Mouse (Mus musculus) forebrain, embryonic 16.5 days (tissue): ENCODE data around the gene 4933430I17Rik. TPM values are rescaled to one million over a fixed set of nuclear protein-coding genes. Genes with fewer than 3 reads are reported as not detected.

Experiments
- ATAC-seq: fragments of 200-750 bp; cut with Nextera tagmentation; 2 replicates; pipeline ENCODE4 v1.8.0; 2017; ENCODE audit warnings: mild to moderate bottlenecking, moderate library complexity
- H3K27ac ChIP-seq: fragments of 300-500 bp; sonication (generic); 2 replicates; pipeline ENCODE4 v1.5.1; 2014; ENCODE audit warnings: low read length, control low read depth
- H3K27me3 ChIP-seq: fragments of 300-500 bp; sonication (generic); replicated peaks from 2 replicates; pipeline ENCODE4 v1.6.1; 2014; ENCODE audit warnings: low read length; ENCODE audit not compliant: control insufficient read depth, insufficient read depth
- H3K36me3 ChIP-seq: fragments of 300-500 bp; sonication (generic); 2 replicates; pipeline ENCODE4 v1.6.1; 2014; ENCODE audit not compliant: control insufficient read depth, insufficient read depth
- H3K4me1 ChIP-seq: fragments of 300-500 bp; sonication (generic); replicated peaks from 2 replicates; pipeline ENCODE4 v1.6.1; 2014; ENCODE audit warnings: low read length; ENCODE audit not compliant: control insufficient read depth, insufficient read depth
- H3K4me2 ChIP-seq: fragments of 300-500 bp; sonication (generic); 2 replicates; pipeline ENCODE4 v1.6.1; 2014; ENCODE audit warnings: mild to moderate bottlenecking, low read length, control low read depth
- H3K4me3 ChIP-seq: fragments of 300-500 bp; sonication (generic); replicated peaks from 2 replicates; pipeline ENCODE4 v1.5.1; 2014; ENCODE audit warnings: mild to moderate bottlenecking, low read length, control low read depth
- H3K9ac ChIP-seq: fragments of 300-500 bp; sonication (generic); replicated peaks from 2 replicates; pipeline ENCODE4 v1.6.1; 2014; ENCODE audit warnings: low read depth, low read length, control low read depth
- H3K9me3 ChIP-seq: fragments of 300-500 bp; sonication (generic); 2 replicates; pipeline ENCODE4 v1.6.1; 2016; ENCODE audit warnings: low read length; ENCODE audit not compliant: control insufficient read depth
- WGBS: fragments of 180-500 bp; shearing (Covaris S2); extraction: QIAGEN DNeasy Blood & Tissue Kit; methylation state at CpG from one replicate; pipeline ENCODE4 v1.1.7; 2014; 5-methylcytosine and 5-hydroxymethylcytosine counted together
- polyA plus RNA-seq: library from polyadenylated mRNA; unstranded; fragments of >200 nt; fragmentation: Nextera tagmentation; extraction: Ambion mirVana; gene quantifications from 2 replicates; pipeline ENCODE4 v1.2.1, GENCODE M21; 2015

The 4933430I17Rik gene
- polyA plus RNA-seq, 1 experiment from 2014 or later: 0.61 TPM

GRCm38 (mm10) chr4:62486162-62486696 is 38.9 kb upstream of the 4933430I17Rik start:
- Histone ChIP-seq H3K9me3 (no peaks in the 10 kb centered on the region), H3K4me3 (no peak overlapping the region), H3K9ac (no peak overlapping the region), H3K27ac (no peak overlapping the region), H3K36me3 (no peaks in the 10 kb centered on the region), H3K4me2 (no peak overlapping the region), H3K27me3 (no peaks in the 10 kb centered on the region), H3K4me1 (no peaks in the 10 kb centered on the region)
- 92% methylated on average over 15 of the region's 15 CpGs for WGBS
- no peak for ATAC-seq

DNA sequence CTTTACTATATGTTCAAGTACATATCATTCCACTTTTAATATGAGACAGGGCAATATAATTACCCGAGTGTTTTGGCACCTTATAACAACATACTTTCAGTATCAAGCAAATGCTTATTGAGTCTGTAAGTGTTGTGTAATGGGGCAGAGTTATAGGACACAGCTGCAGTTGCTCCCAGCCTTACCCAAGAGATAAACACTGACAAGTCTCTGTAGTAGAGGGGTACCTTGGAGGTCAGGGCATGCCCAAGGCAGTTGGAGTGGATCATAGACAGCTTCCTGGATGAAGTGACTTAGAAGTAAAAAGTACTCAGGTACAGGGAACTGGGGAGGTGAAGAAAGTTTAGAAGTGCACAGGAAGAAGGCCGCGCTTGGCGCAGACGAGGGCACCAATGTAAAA is 38.0 kb upstream of the 4933430I17Rik start:
- 92% methylated on average over 5 of the region's 5 CpGs for WGBS
- H3K9ac ChIP-seq: no peak overlapping the region
- no peak overlapping the region for H3K4me3 ChIP-seq
- no peaks in the 10 kb centered on the region for H3K9me3 ChIP-seq
- H3K4me2 ChIP-seq: no peak overlapping the region
- H3K27me3 ChIP-seq: no peaks in the 10 kb centered on the region
- H3K36me3 ChIP-seq: no peaks in the 10 kb centered on the region
- H3K4me1 ChIP-seq: no peaks in the 10 kb centered on the region
- H3K27ac ChIP-seq: no peak overlapping the region
- ATAC-seq: no peak

DNA sequence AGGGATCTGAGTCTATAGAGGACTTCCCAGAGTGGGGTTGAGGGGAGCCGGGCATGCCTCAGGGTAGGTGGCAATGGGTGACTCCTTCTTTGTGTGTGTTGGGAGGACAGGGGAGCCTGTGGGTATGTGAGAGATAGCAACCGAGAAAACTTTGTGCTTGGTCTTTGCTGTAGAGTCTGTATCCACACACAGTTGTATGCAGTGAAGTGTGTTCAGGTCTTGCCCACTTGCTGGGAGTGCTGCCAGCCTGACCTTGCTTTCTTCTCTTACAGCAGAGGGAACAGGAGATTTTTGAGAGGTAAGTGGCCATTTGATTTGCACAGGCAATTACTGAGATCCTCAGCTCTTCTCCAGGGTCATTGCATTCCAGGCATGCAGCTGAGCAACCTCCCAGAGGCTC is 37.3 kb upstream of the 4933430I17Rik start:
- no peaks in the 10 kb centered on the region for H3K4me1 ChIP-seq
- H3K4me3 ChIP-seq: no peak overlapping the region
- no peak for ATAC-seq
- H3K27ac ChIP-seq: no peak overlapping the region
- H3K9ac ChIP-seq: no peak overlapping the region
- H3K9me3 ChIP-seq: no peaks in the 10 kb centered on the region
- no peaks in the 10 kb centered on the region for H3K27me3 ChIP-seq
- no peak overlapping the region for H3K4me2 ChIP-seq
- H3K36me3 ChIP-seq: no peaks in the 10 kb centered on the region
- WGBS: 100% methylated on average over 2 of the region's 2 CpGs

DNA sequence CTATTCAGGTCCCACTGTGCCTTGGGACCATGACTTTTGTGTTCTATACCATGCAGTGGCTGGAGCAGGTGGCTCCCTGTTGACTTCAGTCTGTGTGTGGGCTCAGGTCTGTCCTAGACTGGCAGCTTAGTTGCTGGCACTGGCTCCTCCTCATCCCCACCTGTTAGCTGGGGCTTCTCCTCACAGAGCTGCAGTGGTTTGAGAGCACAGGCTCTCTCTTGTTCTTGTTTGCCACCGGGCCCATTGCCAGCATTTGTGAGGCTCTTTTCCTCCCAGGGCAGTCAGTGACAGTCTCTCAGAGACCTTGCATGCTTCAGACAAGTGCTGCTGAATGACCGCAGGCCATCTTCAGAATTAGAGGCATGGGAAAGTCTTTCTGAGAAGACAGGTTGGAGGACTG is 32.5 kb upstream of the 4933430I17Rik start:
- WGBS: 84% methylated on average over 2 of the region's 2 CpGs
- no peak for ATAC-seq
- no peak overlapping the region for H3K4me2 ChIP-seq

GRCm38 (mm10) chr4:62494230-62494629 is 30.9 kb upstream of the 4933430I17Rik start:
- ATAC-seq: no peak
- no peak overlapping the region for H3K4me3 ChIP-seq
- H3K27me3 ChIP-seq: no peaks in the 10 kb centered on the region
- WGBS: 66% methylated on average over 9 of the region's 9 CpGs
- no peaks in the 10 kb centered on the region for H3K9me3 ChIP-seq
- H3K27ac ChIP-seq: no peak overlapping the region
- H3K4me1 ChIP-seq: no peaks in the 10 kb centered on the region
- no peak overlapping the region for H3K9ac ChIP-seq
- no peak overlapping the region for H3K4me2 ChIP-seq
- 0 out of 2 replicates have a peak, but pooled peaks cover 3% of the 10 kb centered on the region for H3K36me3 ChIP-seq

More for the DNA sequence above, 32.5 kb upstream of the 4933430I17Rik start:
- H3K27me3 ChIP-seq: no peaks in the 10 kb centered on the region
- no peaks in the 10 kb centered on the region for H3K9me3 ChIP-seq
- H3K36me3 ChIP-seq: no peaks in the 10 kb centered on the region
- H3K4me3 ChIP-seq: no peak overlapping the region
- no peaks in the 10 kb centered on the region for H3K4me1 ChIP-seq
- H3K9ac ChIP-seq: no peak overlapping the region
- no peak overlapping the region for H3K27ac ChIP-seq

- Histone ChIP-seq H3K36me3 (0 out of 2 replicates have a peak, but pooled peaks cover 3% of the 10 kb centered on the region), H3K27ac (no peak overlapping the region), H3K4me2 (no peak overlapping the region), H3K9me3 (no peaks in the 10 kb centered on the region), H3K4me1 (no peaks in the 10 kb centered on the region), H3K4me3 (no peak overlapping the region), H3K27me3 (no peaks in the 10 kb centered on the region), H3K9ac (no peak overlapping the region)
- ATAC-seq: no peak
- 80% methylated on average over 8 of the region's 8 CpGs for WGBS
Observed at GRCm38 (mm10) chr4:62495946-62496345, 29.2 kb upstream of the 4933430I17Rik start.

DNA sequence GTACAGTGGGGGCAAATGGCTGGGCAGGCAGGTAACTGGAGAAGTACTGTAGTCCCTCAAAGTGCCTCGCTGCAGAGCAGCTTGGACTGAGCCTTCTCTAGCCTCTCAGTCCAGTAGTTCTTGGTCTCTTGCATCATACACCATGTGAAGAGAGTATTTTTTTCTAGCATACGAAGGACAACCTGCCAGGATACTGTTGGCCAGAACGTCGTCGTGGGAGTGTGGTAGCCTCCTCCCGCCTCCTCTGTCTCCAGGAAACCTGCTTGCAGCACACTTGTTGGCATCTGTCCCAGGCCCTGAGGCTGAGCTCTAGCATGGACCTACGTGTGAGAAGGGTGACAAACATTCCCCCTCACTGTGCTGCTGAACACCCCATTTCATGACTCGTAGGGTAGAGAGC is 28.4 kb upstream of the 4933430I17Rik start:
- Histone ChIP-seq H3K36me3 (0 out of 2 replicates have a peak, but pooled peaks cover 3% of the 10 kb centered on the region), H3K4me3 (no peak overlapping the region), H3K9me3 (no peaks in the 10 kb centered on the region), H3K9ac (no peak overlapping the region), H3K27me3 (no peaks in the 10 kb centered on the region), H3K4me2 (no peak overlapping the region), H3K27ac (no peak overlapping the region), H3K4me1 (peaks cover 6% of the 10 kb centered on the region)
- ATAC-seq: no peak
- 51% methylated on average over 8 of the region's 8 CpGs for WGBS

GRCm38 (mm10) chr4:62500799-62501198 is 24.4 kb upstream of the 4933430I17Rik start:
- H3K4me2 ChIP-seq: no peak overlapping the region
- WGBS: 95% methylated on average over 4 of the region's 4 CpGs
- no peak for ATAC-seq
- H3K27me3 ChIP-seq: no peaks in the 10 kb centered on the region
- H3K4me3 ChIP-seq: no peak overlapping the region
- no peak overlapping the region for H3K9ac ChIP-seq
- H3K9me3 ChIP-seq: no peaks in the 10 kb centered on the region
- no peak overlapping the region for H3K27ac ChIP-seq
- peaks cover 6% of the 10 kb centered on the region for H3K4me1 ChIP-seq
- 0 out of 2 replicates have a peak, but pooled peaks cover 3% of the 10 kb centered on the region for H3K36me3 ChIP-seq

- ATAC-seq: peak; percentile 17
- peaks cover 6% of the 10 kb centered on the region for H3K4me1 ChIP-seq
- H3K36me3 ChIP-seq: 0 out of 2 replicates have a peak, but pooled peaks cover 3% of the 10 kb centered on the region
- H3K27me3 ChIP-seq: no peaks in the 10 kb centered on the region
- no peaks in the 10 kb centered on the region for H3K9me3 ChIP-seq
- no peak overlapping the region for H3K27ac ChIP-seq
- peak overlapping the region; percentile 81 for H3K9ac ChIP-seq
- 2% methylated on average over 7 of the region's 7 CpGs for WGBS
- peak overlapping the region; percentile 54 for H3K4me2 ChIP-seq
- peak overlapping the region; percentile 84 for H3K4me3 ChIP-seq
Observed at GRCm38 (mm10) chr4:62501534-62501933, 23.6 kb upstream of the 4933430I17Rik start.
